Mouse (Mus musculus) forebrain, embryonic 10.5 days (tissue): Measurements from ENCODE around the gene Ddr1. TPM values are rescaled to one million over a fixed set of nuclear protein-coding genes. Genes with fewer than 3 reads are reported as not detected.

Experiments
- DNase-seq: peaks from one replicate; pipeline ENCODE4 v3.0.0-alpha.2; 2017; ENCODE audit warnings: low spot score; ENCODE audit errors: extremely low spot score
- H3K27ac ChIP-seq: fragments of 300-500 bp; sonication (generic); 2 replicates; pipeline ENCODE4 v1.5.1; 2016; ENCODE audit warnings: mild to moderate bottlenecking
- H3K27me3 ChIP-seq: fragments of 300-500 bp; sonication (generic); 2 replicates; pipeline ENCODE4 v1.6.1; 2016; ENCODE audit warnings: mild to moderate bottlenecking; ENCODE audit not compliant: poor library complexity, severe bottlenecking
- H3K36me3 ChIP-seq: fragments of 300-500 bp; sonication (generic); replicated peaks from 2 replicates; pipeline ENCODE4 v1.6.1; 2016; ENCODE audit warnings: mild to moderate bottlenecking, moderate library complexity
- H3K4me1 ChIP-seq: fragments of 300-500 bp; sonication (generic); 2 replicates; pipeline ENCODE4 v1.6.1; 2016
- H3K4me3 ChIP-seq: fragments of 300-500 bp; sonication (generic); 2 replicates; pipeline ENCODE4 v1.5.1; 2016; ENCODE audit warnings: mild to moderate bottlenecking, moderate library complexity
- H3K9me3 ChIP-seq: fragments of 300-500 bp; sonication (generic); 2 replicates; pipeline ENCODE4 v1.6.1; 2016; ENCODE audit warnings: mild to moderate bottlenecking, moderate library complexity
- WGBS: fragments of 180-500 bp; shearing (Covaris S2); methylation state at CpG from one replicate; pipeline ENCODE4 v1.1.7; 2016; 5-methylcytosine and 5-hydroxymethylcytosine counted together
- polyA plus RNA-seq: library from polyadenylated mRNA; unstranded; fragments of >200 nt; fragmentation: Nextera tagmentation; extraction: Ambion mirVana; gene quantifications from 2 replicates; pipeline ENCODE4 v1.2.1, GENCODE M21; 2016

Ddr1 gene
- polyA plus RNA-seq, 1 experiment from 2014 or later, result 112 TPM

DNA sequence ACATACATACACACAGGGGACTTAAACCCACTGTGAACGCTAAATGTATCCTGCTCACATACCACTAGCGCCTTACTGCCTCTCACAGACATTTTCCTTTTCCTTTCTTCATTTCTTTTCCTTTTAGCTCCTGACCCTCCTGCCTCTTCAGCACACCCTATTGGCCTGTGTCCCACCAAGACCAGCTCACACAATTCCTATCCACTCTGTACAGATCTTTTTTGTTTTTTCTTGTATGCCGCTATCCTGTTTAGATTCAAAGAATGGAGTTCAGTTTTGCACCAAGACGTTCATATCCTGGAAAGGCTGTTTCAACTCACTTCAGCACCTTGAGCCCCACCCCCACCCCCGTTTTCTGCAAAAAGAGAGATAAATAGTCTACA lies 5.9 kb downstream of the Ddr1 start:
- peak overlapping the region; percentile 99 for H3K27ac ChIP-seq
- peak overlapping the region; percentile 64 for H3K4me3 ChIP-seq
- no peak for DNase-seq
- H3K27me3 ChIP-seq, result peaks cover 50% of the 10 kb centered on the region
- peaks cover 45% of the 10 kb centered on the region for H3K36me3 ChIP-seq
- peaks cover 68% of the 10 kb centered on the region for H3K4me1 ChIP-seq
- WGBS, result 33% methylated on average over 5 of the region's 5 CpGs
- H3K9me3 ChIP-seq, result peaks cover 10% of the 10 kb centered on the region

DNA sequence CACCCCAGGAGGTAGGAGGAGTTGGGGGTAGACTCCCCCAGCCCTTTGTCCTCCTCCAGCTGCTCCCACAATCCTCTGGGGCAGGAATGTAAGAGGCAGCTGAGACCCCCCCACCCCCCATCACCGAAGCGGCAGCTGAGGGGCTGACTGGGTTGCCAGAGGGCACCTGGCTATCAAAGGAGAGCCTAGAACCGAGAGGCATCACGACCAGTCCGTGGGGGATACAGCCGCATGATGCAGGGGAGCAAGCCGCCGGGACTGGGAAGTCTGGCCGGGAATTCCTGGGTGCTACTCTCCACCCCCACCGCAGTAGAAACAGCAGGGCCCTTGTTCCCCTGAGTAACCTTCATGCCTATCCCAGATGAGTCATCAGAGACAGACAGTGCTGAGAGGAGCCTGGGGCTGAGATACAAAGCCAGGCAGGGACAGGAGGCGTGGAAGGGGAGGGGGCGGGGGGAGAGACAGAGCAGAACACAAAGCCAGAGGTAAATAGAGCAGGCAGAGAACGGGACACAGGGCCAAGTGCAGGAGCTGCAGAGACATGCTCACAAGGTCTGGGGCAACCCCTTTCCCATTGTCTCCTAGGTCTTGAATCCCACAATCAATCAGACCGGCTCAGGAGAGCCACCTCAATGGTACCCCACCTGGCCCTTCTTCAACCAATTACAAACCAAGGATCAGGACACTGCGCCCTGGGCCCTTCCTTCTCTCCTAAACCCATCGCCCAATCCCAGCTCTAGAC lies 6.5 kb downstream of the Ddr1 start:
- Histone ChIP-seq H3K9me3 (peaks cover 10% of the 10 kb centered on the region), H3K4me3 (peak overlapping the region; percentile 64), H3K27me3 (peaks cover 50% of the 10 kb centered on the region), H3K4me1 (peaks cover 64% of the 10 kb centered on the region), H3K36me3 (peaks cover 51% of the 10 kb centered on the region), H3K27ac (peak overlapping the region; percentile 99)
- WGBS, result 1% methylated on average over 16 of the region's 16 CpGs
- DNase-seq, result peak; percentile 72

DNA sequence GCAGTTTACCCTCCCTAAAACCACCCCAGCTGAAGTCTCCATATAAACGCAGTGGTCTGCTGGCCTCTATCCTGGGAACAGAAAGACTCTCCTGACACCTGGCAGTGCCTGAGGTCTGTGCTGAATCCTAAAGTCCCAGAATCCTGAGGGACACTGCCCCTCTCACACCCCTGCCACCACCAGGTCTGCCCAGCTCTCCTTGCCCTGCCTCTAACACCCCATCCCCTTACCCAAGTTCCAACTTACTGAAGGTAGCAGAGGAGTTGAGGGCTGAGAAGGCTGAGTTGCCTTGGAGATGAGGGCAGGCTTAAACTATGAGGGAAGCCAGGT lies 7.0 kb downstream of the Ddr1 start:
- Histone ChIP-seq H3K27me3 (peaks cover 45% of the 10 kb centered on the region), H3K27ac (peak overlapping the region; percentile 99), H3K36me3 (peaks cover 56% of the 10 kb centered on the region), H3K9me3 (peaks cover 10% of the 10 kb centered on the region), H3K4me1 (peaks cover 58% of the 10 kb centered on the region), H3K4me3 (peak overlapping the region; percentile 64)
- WGBS, result 11% methylated on average over 1 of the region's 1 CpGs
- DNase-seq, result no peak

DNA sequence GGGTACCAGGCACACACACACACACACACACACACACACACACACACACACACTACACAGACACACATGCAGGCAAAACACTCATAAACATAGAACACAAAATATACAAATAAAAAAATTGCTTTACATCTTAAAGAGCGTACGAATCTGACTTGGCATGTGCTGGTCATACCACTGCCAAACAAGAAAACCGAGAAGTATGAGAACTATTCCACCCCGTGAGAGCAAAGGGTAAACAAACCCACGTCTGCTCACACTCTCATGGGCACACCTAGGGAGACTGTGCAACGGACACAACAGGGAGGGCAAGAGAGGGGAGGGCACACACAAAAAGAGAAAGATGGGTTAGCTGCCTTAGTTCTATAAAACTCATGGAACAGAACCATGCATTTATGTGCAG lies 7.7 kb downstream of the Ddr1 start:
- H3K9me3 ChIP-seq, result peaks cover 10% of the 10 kb centered on the region
- 73% methylated on average over 6 of the region's 6 CpGs for WGBS
- peaks cover 51% of the 10 kb centered on the region for H3K4me1 ChIP-seq
- H3K36me3 ChIP-seq, result peaks cover 63% of the 10 kb centered on the region
- H3K27me3 ChIP-seq, result peaks cover 38% of the 10 kb centered on the region
- H3K27ac ChIP-seq, result peak overlapping the region; percentile 99
- no peak for DNase-seq
- peak overlapping the region; percentile 64 for H3K4me3 ChIP-seq

DNA sequence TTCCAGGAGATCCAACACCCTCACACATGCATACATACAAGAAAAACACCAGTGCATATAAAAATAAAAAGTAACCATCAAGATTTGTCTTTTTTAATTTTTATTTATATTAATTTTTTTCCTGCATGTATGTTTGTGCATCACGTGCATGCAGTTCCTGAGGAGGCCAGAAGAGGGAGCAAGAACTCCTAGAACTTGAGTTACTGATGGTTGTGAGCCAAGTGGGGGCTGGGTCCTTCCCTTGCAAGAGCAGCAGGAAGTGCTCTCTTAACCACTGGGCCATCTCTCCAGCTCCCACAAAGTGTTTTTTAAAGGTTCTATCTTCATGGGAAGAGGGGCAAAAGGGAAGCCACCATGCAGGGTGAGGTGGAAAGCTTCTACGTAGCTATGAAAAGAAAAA lies 9.1 kb downstream of the Ddr1 start:
- peaks cover 10% of the 10 kb centered on the region for H3K9me3 ChIP-seq
- no peak for DNase-seq
- 93% methylated on average over 2 of the region's 2 CpGs for WGBS
- no peak overlapping the region for H3K27ac ChIP-seq
- H3K4me1 ChIP-seq, result peaks cover 39% of the 10 kb centered on the region
- H3K4me3 ChIP-seq, result no peak overlapping the region
- peaks cover 24% of the 10 kb centered on the region for H3K27me3 ChIP-seq
- H3K36me3 ChIP-seq, result peaks cover 77% of the 10 kb centered on the region

DNA sequence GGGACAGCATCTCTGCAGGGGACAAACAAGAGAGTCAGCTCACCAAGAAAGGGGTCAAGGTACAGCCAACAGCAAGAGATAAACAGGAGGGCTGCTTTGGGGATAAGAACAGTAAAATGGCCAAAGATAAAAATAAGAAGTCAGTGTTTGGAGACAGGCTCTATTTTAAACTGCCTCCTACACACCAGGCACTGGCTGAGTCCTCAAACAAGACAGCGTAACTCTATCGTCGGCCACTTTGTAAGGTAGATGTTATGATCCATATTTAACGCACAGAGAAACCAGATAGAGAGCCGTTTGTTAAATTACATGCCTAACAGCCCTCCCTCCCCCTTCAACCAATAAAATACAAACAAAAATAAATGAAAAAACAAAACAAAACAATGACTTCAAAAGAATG lies 10.5 kb downstream of the Ddr1 start:
- Histone ChIP-seq H3K4me3 (no peak overlapping the region), H3K27me3 (peaks cover 12% of the 10 kb centered on the region; the same call in 1 of the 2 replicates), H3K36me3 (peaks cover 80% of the 10 kb centered on the region), H3K4me1 (peaks cover 25% of the 10 kb centered on the region), H3K9me3 (peaks cover 10% of the 10 kb centered on the region), H3K27ac (no peak overlapping the region)
- WGBS, result 93% methylated on average over 5 of the region's 5 CpGs
- DNase-seq, result no peak

DNA sequence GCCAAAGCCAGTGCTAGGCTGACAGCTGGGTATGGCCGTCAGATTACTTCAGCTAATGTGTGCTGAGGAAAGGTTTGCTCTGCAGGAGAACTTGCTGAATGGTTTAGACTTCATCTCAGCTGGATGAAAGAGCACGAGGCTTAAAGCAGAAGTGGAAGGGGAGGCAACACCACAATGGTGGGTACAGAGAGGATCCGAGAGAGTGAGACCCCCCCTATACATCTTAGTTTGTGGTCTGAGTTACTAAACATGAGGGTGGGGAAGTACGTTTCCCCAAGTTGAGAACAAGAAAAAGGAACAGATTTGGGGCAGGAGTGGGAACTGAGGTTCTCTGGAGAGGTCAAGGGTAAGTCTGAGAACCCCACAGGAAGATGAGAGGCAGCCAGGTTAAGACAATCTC lies 12.1 kb downstream of the Ddr1 start:
- DNase-seq, result no peak
- Histone ChIP-seq H3K4me3 (no peak overlapping the region), H3K36me3 (peaks cover 94% of the 10 kb centered on the region), H3K27me3 (peaks cover 1% of the 10 kb centered on the region; the same call in 1 of the 2 replicates), H3K9me3 (peaks cover 10% of the 10 kb centered on the region), H3K4me1 (peaks cover 10% of the 10 kb centered on the region), H3K27ac (no peak overlapping the region)
- WGBS, result 86% methylated on average over 4 of the region's 4 CpGs

DNA sequence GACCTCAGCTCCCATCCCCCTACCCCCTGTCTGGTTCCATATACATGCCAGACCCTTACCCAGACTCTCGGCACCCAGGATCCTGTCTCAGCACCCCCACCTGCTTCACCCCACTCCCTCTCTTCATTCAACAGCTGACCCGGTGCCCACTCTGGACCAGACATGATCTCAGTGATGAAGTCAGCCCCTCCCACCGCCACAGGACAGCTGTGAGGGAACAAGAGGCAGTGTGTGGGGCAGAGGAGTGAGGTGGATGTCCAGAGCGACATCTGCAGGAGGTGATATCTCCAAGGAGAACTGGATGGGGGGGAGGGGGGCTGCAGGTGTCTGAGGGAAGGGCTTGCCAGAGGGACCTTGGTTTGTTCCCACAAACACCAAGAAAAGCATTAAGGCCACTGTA lies 12.6 kb downstream of the Ddr1 start:
- H3K4me3 ChIP-seq, result no peak overlapping the region; the same call in 1 of the 2 replicates
- no peaks in the 10 kb centered on the region for H3K27me3 ChIP-seq
- peaks cover 4% of the 10 kb centered on the region for H3K4me1 ChIP-seq
- WGBS, result 88% methylated on average over 4 of the region's 4 CpGs
- H3K27ac ChIP-seq, result no peak overlapping the region
- peaks cover 99% of the 10 kb centered on the region for H3K36me3 ChIP-seq
- peaks cover 10% of the 10 kb centered on the region for H3K9me3 ChIP-seq
- no peak for DNase-seq

DNA sequence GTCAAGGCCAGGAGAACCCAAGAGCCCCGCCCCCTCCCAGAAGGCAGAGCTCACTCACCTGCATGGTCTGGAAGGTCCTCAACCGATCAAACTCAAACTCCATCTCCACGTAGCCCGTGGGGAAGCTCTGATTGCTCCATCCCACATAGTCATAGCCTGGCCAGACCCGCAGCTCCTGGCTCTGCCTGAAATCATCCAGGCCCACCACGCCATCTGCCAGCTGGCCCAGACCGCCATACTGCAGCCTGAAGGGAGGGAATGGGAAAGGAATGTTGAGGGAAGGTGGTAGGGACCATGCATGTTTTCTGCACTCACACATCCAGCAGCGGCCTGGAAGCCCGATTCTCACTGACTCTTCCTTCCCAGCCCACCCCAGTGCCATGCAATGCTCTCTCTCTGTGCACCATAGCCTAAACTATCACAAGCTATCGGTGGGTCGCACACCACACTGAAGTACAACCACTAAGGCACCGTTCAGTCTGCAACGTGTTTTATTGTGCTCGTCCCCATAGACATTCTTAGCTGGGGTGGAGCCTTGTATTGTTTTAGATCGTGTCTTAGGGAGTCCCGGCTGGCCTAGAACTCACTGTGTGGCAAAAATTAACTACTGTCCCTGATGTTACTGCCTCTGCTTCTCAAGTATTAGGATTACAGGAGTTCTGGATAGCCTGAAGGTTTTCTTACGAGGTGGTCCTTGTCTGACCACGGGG lies 14.3 kb downstream of the Ddr1 start:
- Histone ChIP-seq H3K9me3 (peaks cover 2% of the 10 kb centered on the region; the same call in 1 of the 2 replicates), H3K4me1 (peaks cover 12% of the 10 kb centered on the region), H3K4me3 (no peak overlapping the region), H3K27ac (no peak overlapping the region), H3K36me3 (peaks cover 99% of the 10 kb centered on the region), H3K27me3 (no peaks in the 10 kb centered on the region)
- DNase-seq, result no peak
- WGBS, result 94% methylated on average over 18 of the region's 18 CpGs

DNA sequence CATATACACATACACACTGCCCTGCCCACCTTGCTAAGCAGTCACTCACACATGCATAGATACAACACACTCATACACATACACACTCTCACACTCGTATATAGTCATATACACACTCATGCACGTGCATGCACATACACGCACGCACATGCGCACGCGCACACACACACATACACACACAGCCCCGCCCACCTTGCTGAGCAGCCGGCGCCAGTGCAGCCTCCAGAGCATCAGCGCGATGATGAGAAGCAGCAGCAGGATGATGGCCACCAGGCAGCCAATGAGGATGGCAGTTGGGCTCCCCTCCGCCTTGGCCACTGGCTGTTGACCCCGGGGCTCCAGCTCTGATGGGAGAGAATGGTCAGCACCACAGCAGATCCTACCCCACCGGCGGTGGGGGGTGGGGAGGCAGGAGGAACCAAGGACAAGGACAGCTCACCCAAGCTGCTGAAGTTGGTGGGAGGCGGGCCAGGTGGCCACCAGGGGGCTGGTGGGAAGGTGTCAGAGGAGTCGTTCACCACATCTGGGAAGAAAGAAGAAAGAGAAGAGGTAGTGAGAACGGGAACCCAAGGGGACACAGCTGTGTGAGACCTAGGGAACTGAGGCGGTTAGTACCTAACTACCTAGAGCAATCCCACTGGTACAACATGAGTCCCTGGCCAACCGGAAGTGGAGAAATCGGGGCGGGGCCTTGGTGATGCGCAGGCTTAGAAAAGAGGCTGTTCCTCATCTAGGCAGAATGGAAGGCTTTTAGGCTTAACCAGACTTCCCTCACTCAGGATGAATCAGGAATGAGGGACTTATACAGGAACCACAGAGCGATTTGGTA lies 15.9 kb downstream of the Ddr1 start:
- 93% methylated on average over 25 of the region's 25 CpGs for WGBS
- H3K4me1 ChIP-seq, result peaks cover 13% of the 10 kb centered on the region
- DNase-seq, result no peak
- H3K27me3 ChIP-seq, result no peaks in the 10 kb centered on the region
- H3K9me3 ChIP-seq, result no peaks in the 10 kb centered on the region
- H3K4me3 ChIP-seq, result no peak overlapping the region
- no peak overlapping the region for H3K27ac ChIP-seq
- H3K36me3 ChIP-seq, result peaks cover 100% of the 10 kb centered on the region

DNA sequence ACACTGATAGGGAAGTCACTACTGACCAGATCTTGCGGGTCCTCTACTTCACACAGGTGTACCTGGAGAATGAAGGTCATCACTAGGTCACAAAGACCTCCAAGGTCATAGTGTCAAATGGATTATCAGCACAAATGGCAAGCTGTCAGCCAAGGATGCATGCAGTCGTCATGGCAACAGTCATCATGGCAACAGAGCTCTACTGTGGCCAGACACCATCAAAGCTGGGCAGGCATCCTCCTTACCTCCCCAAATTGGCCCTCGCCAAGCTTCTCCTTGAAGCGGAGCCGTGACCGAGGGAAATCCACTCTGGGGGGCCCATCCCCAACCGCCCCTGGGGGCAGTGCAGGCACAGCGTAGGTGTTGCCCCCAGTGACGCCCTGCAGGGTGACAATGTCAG lies 19.4 kb downstream of the Ddr1 start:
- H3K4me3 ChIP-seq, result no peak overlapping the region
- peaks cover 100% of the 10 kb centered on the region for H3K36me3 ChIP-seq
- WGBS, result 84% methylated on average over 9 of the region's 9 CpGs

DNA sequence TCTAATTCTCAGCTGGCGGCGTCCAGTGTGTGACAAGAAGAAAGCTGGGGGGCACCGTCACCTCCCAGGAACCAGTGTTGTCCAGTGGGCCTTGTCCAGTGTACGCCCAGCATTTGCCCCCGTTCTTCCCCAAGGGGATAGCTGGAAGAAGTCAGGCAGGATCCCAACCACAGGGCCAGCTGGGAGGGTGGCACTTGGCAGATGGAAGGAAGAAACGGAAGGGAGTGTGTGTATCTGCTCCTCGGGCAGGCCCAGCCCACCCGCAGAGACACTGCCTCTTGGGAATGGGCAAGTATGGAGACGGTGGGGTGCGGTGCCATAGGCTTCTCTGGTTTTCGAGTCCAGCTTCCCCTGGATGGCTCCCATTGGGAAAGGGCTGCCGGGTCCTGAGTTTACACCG lies 22.4 kb downstream of the Ddr1 start:
- Histone ChIP-seq H3K27ac (no peak overlapping the region), H3K4me1 (peaks cover 13% of the 10 kb centered on the region), H3K27me3 (no peaks in the 10 kb centered on the region), H3K9me3 (no peaks in the 10 kb centered on the region), H3K4me3 (no peak overlapping the region), H3K36me3 (peaks cover 77% of the 10 kb centered on the region)
- DNase-seq, result no peak
- WGBS, result 89% methylated on average over 13 of the region's 13 CpGs

More for the DNA sequence above, 19.4 kb downstream of the Ddr1 start:
- Histone ChIP-seq H3K27me3 (no peaks in the 10 kb centered on the region), H3K27ac (0 out of 2 replicates have a peak overlapping the region, but pooled peaks have one; percentile 44), H3K9me3 (no peaks in the 10 kb centered on the region), H3K4me1 (peaks cover 13% of the 10 kb centered on the region)
- no peak for DNase-seq
